Mouse (Mus musculus): ENCODE measurements at regions not wholly inside any gene's neighbourhood (a gene's known extent, or its start where the extent isn't known, plus 50 kb on each side); places are given as distances from the start of the nearest gene placed in this dataset.
A peak's percentile ranks its signal among the peaks of the same experiment; 100 is the strongest.
"Not testable (repeated sequence)": the region's sequence is repeated elsewhere in the genome, so short reads cannot be mapped to it uniquely, and the experiment has no call there.

GRCm38 (mm10) chr5:82060679-82061078 is 1040.7 kb downstream of the Adgrl3 start:
- Histone ChIP-seq H3K4me3 (replicated peaks; ENCODE audit: low read length) (no peak overlapping the region), H3K27me3 (ENCODE audit: control insufficient read depth, insufficient read depth, low read length) (no peaks in the 10 kb centered on the region), H3K27ac (replicated peaks; ENCODE audit: low read depth, low read length) (no peak overlapping the region), H3K4me1 (ENCODE audit: control insufficient read depth, insufficient read depth, low read length) (no peaks in the 10 kb centered on the region; the same call in 1 of the 2 replicates), H3K9ac (ENCODE audit: low read depth, low read length, severe bottlenecking) (no peak overlapping the region), H3K9me3 (ENCODE audit: control insufficient read depth, low read length) (peaks cover 5% of the 10 kb centered on the region), H3K4me2 (replicated peaks; ENCODE audit: low read depth, low read length, severe bottlenecking) (no peak overlapping the region), H3K36me3 (ENCODE audit: control insufficient read depth, insufficient read depth, low read length) (no peaks in the 10 kb centered on the region)
- ATAC-seq (ENCODE audit: low FRiP score, low read depth) = no peak
- no peak for TF ChIP-seq POLR2A (IDR thresholded peaks at IDR 0.05; ENCODE audit: borderline replicate concordance, extremely low read depth, insufficient read depth, insufficient read length)
- 59% methylated on average over 1 of the region's 1 CpGs for WGBS
- peak; percentile 37 for DNase-seq (ENCODE audit: low spot score)

GRCm38 (mm10) chr5:82069221-82069620 is 1049.3 kb downstream of the Adgrl3 start:
- H3K27ac ChIP-seq (replicated peaks; ENCODE audit: low read depth, low read length); H3K9me3 ChIP-seq (ENCODE audit: control insufficient read depth, low read length): not testable (repeated sequence)

DNA sequence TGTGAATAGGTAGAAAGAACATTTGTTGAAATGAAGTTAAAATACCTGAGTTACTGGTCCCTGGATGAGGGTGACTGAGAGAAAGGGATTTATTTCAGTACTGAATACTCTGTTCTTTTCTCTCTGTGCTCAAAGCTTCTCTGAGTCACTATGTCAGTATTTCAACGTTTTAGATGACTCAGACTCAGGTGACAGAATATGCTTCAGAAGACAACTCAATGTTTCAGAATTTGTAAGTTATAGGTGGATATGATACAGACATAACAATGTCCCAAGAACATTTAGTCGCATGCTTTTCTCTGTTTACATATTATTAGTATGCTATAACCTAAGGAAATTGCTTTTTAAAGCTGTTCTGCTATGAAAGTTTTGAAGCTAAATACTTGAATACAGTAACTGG is 1069.5 kb downstream of the Adgrl3 start:
- Histone ChIP-seq H3K4me1 (ENCODE audit: control insufficient read depth, insufficient read depth, low read length) (no peaks in the 10 kb centered on the region), H3K36me3 (ENCODE audit: control insufficient read depth, insufficient read depth, low read length) (no peaks in the 10 kb centered on the region), H3K27ac (replicated peaks; ENCODE audit: low read depth, low read length) (no peak overlapping the region), H3K27me3 (ENCODE audit: control insufficient read depth, insufficient read depth, low read length) (no peaks in the 10 kb centered on the region), H3K9me3 (ENCODE audit: control insufficient read depth, low read length) (no peaks in the 10 kb centered on the region), H3K4me3 (replicated peaks; ENCODE audit: low read length) (no peak overlapping the region), H3K9ac (ENCODE audit: low read depth, low read length, severe bottlenecking) (no peak overlapping the region), H3K4me2 (replicated peaks; ENCODE audit: low read depth, low read length, severe bottlenecking) (no peak overlapping the region)
- ATAC-seq (ENCODE audit: low FRiP score, low read depth) (no peak), DNase-seq (ENCODE audit: low spot score) (no peak)
- 75% methylated on average over 2 of the region's 2 CpGs for WGBS
- no peak for TF ChIP-seq POLR2A (IDR thresholded peaks at IDR 0.05; ENCODE audit: borderline replicate concordance, extremely low read depth, insufficient read depth, insufficient read length)

More at GRCm38 (mm10) chr5:82069221-82069620, 1049.3 kb downstream of the Adgrl3 start:
- not testable (repeated sequence) for H3K9ac ChIP-seq (ENCODE audit: low read depth, low read length, severe bottlenecking); H3K4me1 ChIP-seq (ENCODE audit: control insufficient read depth, insufficient read depth, low read length); DNase-seq (ENCODE audit: low spot score); H3K4me3 ChIP-seq (replicated peaks; ENCODE audit: low read length); ATAC-seq (ENCODE audit: low FRiP score, low read depth); H3K36me3 ChIP-seq (ENCODE audit: control insufficient read depth, insufficient read depth, low read length); H3K4me2 ChIP-seq (replicated peaks; ENCODE audit: low read depth, low read length, severe bottlenecking); H3K27me3 ChIP-seq (ENCODE audit: control insufficient read depth, insufficient read depth, low read length)
- WGBS = 92% methylated on average over 13 of the region's 13 CpGs

DNA sequence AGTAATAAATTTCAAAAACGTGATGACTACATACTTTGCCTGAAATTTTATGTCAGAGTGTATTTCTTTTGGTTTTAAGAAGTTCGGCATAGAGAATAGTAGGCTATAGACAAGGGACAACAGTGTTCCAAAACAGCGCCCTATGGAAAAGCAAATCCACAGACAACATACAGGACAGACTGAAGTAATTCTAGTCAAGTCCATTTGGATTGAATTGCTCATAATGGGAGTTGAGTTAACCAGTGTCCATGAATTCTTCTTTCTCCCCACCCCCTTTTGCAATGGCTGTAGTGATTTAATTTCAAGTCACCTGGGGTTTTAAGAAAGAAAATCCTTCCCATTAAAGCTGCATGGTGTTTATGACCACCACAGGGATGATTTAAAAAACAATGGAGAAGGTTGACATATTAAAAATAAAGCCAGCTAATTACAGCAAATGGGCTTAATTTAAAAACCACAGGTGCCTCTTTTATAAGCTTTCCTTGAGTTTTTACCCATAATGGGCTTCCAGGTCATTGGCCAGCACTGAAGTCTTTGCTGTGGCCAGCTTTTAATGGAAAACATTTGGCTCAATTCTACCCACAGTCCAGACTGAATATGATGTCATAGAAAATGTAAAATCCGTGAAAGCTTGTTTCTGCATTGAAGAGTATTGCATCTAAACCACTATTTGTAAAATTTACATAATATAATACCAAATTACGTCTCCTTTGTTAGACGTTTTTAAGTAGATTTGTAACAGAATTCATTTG is 1083.3 kb downstream of the Adgrl3 start:
- no peak overlapping the region for H3K4me2 ChIP-seq (replicated peaks; ENCODE audit: low read depth, low read length, severe bottlenecking)
- H3K36me3 ChIP-seq (ENCODE audit: control insufficient read depth, insufficient read depth, low read length) = no peaks in the 10 kb centered on the region
- ATAC-seq (ENCODE audit: low FRiP score, low read depth) (peak; percentile 76), DNase-seq (ENCODE audit: low spot score) (peak; percentile 54)
- H3K27me3 ChIP-seq (ENCODE audit: control insufficient read depth, insufficient read depth, low read length) = no peaks in the 10 kb centered on the region
- 0 out of 2 replicates have a peak, but pooled peaks cover 4% of the 10 kb centered on the region for H3K4me1 ChIP-seq (ENCODE audit: control insufficient read depth, insufficient read depth, low read length)
- WGBS = 31% methylated on average over 6 of the region's 6 CpGs
- no peak overlapping the region for H3K9ac ChIP-seq (ENCODE audit: low read depth, low read length, severe bottlenecking)
- no peak overlapping the region for H3K4me3 ChIP-seq (replicated peaks; ENCODE audit: low read length)
- no peaks in the 10 kb centered on the region for H3K9me3 ChIP-seq (ENCODE audit: control insufficient read depth, low read length)
- no peak overlapping the region for H3K27ac ChIP-seq (replicated peaks; ENCODE audit: low read depth, low read length)
- TF ChIP-seq POLR2A (IDR thresholded peaks at IDR 0.05; ENCODE audit: borderline replicate concordance, extremely low read depth, insufficient read depth, insufficient read length) = no peak

- H3K4me3 ChIP-seq (replicated peaks; ENCODE audit: low read length) = no peak overlapping the region
- no peaks in the 10 kb centered on the region for H3K36me3 ChIP-seq (ENCODE audit: control insufficient read depth, insufficient read depth, low read length)
- no peaks in the 10 kb centered on the region for H3K9me3 ChIP-seq (ENCODE audit: control insufficient read depth, low read length)
- no peak overlapping the region for H3K27ac ChIP-seq (replicated peaks; ENCODE audit: low read depth, low read length)
- 0 out of 2 replicates have a peak, but pooled peaks cover 4% of the 10 kb centered on the region for H3K4me1 ChIP-seq (ENCODE audit: control insufficient read depth, insufficient read depth, low read length)
- ATAC-seq (ENCODE audit: low FRiP score, low read depth) = no peak
- H3K4me2 ChIP-seq (replicated peaks; ENCODE audit: low read depth, low read length, severe bottlenecking) = no peak overlapping the region
- no peak overlapping the region for H3K9ac ChIP-seq (ENCODE audit: low read depth, low read length, severe bottlenecking)
- WGBS = 31% methylated on average over 3 of the region's 3 CpGs
- H3K27me3 ChIP-seq (ENCODE audit: control insufficient read depth, insufficient read depth, low read length) = no peaks in the 10 kb centered on the region
- TF ChIP-seq POLR2A (IDR thresholded peaks at IDR 0.05; ENCODE audit: borderline replicate concordance, extremely low read depth, insufficient read depth, insufficient read length) = no peak
- no peak for DNase-seq (ENCODE audit: low spot score)
Measured at GRCm38 (mm10) chr5:82103857-82104256, 1083.9 kb downstream of the Adgrl3 start.

Data from limb, embryonic 14.5 days (tissue).